Mouse (Mus musculus) NIH3T3 (cell line): ENCODE data around the gene Tas1r1.
A peak's percentile ranks its signal among the peaks of the same experiment; 100 is the strongest.

ENCODE experiments used
- DNase-seq: peaks from one replicate; pipeline ENCODE4 v3.0.0-alpha.2; 2012; ENCODE audit warnings: low read depth

The Tas1r1 gene

DNA sequence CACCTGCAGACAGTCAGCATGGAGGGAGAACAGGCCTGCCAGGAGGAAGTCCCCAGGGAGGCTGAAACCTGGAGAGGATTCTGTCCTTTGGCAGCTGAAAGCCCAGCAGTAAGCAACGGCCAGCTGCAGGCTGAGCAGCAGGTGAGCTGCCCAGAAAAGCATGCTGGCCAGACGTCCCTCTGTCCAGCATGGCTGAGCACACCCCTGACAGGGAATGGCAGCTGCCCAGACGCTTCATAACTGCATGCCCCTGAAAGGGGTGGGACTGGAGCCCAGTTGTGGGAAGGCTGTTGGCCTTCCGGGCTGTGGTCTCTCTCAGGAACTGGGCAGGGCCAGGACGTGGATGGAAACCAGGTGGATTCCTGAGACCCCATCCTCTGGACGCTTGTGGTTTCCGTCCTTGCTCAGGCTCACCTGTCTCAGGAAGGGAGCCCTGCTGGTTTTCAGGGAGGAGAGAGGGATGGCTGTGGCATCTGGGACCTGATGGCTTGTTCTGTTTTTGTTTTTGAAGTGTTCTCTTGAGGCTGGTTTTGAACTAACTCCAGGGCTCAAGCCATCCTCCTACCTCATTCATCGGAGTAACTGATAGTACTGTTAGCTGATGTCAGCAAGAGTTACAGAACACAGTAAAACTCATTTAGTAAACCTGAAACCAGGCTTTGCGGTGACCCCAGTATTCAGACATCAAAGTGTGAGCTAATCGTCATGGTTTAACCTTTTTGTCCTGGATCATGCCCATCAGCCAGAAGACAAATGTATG, at the start of gene Tas1r1:
Gene Tas1r1, minus strand, starts transcription at position 344 of the 760 bp plus-strand sequence.
- peak; percentile 47 for DNase-seq

DNA sequence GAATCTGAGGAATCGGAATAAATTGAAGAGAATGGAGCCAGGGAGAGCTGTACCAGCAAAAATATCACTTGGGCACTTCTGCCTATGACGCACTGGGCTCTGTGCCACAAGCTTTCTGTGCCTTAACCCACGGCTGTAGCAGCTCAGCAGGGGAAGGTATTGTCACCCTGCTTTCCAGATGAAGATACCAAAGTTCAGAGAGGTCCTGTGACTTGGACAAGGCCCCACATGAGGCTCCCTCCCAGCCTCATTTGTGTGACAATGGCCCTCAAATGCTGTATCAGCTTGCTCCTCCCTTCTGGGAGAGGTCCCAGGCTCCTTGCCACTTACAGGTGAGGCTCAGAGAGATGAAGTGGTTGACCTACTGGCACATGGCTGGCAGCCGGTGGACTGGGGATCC, 49.8 kb upstream of the Tas1r1 start:
- peak; percentile 22 for DNase-seq

DNA sequence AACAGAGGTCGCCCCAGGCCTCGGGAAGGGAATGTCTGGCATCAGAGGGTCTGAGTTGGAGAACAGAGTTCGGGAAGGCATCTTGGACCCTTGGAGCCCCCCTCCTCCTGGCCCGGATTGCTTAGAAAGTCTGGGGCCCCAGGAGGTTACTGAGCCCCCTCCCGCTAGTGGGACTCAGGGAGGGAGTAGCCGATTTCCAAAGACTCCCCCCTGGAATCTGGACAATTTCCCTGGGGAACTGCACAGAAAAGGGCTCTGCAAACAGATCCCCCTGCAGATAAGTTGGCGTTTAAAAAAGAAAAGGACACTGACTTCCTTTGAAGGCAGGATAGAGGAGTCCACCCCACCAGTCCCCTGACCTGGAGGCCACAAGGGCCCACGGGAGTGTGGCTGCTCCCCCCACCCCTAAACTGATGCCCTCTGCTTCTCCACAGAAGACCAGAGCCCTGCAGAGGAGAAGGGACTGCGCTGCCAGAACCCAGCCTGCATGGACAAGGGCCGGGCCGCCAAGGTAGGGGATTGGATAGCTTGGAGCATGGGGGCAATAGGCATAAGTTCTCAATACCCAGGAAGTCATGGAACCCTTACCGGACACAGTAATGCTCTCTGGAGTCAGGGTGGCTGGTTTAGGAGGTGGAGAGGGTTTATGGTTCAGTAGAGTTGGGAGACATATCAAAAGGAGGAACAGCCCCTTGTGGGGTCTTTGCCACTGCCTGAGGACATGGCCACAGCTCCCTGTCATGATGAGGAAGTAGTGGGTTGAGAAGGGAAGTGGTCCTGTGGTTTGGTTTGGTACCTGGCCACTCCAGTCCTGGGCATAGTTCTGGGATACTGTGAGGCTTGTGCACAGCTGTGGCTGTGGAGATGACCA, 49.1 kb upstream of the Tas1r1 start:
- no peak for DNase-seq

DNA sequence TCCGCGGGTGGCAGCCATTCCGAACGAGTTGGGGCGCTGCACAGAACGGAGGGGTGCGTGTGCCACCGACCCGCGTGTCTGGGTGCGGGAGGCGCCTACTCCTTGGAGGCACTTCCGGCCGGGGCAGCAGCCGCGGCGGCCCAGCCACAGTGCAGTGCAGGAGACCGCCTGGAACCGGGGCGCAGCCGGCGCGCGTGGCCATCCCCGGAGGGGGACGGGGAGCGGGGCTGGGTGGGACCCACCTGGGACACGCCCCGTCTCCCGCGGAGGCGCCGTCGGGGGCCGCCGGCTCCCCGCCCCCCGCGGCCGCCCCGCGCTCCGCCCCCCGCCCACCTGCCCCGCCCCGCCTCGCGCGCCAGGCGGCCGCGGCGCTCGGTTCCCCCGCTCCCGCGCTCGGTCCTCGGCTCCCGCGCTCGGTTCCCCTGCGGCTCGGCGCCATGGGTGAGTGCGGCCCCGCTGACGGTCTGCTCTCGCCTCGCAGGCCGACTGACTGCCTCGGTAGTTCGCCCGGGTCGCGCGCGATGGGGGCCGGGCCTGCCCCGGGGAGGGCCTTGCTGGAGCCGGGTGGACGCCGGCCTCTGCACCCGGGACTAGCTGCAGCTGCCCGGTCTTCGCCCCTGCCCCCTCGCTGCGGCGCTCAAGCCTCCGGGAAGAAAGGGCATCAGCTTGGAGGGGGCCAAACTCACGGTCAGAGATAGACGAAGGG, 48.3 kb upstream of the Tas1r1 start:
- peak; percentile 70 for DNase-seq

DNA sequence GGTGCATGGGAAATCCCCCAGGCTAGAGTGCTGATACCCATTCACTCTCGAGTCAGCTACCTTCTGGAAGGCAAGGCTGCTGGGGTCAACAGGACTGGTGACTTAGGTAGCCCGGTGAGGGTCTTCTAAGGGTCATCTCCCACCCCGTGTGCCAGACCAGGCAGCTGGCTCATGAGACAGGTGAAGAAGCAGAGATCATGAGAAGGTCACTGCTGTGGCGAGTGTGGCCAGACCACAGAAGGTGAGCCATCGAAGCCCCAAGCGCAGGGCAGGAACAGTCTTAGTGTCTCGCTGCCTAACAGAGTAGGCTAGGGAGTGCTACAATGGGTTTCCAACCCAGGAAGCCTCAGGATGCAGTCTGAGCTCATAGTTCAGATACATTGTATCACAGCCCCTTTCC, 46.2 kb upstream of the Tas1r1 start:
- DNase-seq = no peak

DNA sequence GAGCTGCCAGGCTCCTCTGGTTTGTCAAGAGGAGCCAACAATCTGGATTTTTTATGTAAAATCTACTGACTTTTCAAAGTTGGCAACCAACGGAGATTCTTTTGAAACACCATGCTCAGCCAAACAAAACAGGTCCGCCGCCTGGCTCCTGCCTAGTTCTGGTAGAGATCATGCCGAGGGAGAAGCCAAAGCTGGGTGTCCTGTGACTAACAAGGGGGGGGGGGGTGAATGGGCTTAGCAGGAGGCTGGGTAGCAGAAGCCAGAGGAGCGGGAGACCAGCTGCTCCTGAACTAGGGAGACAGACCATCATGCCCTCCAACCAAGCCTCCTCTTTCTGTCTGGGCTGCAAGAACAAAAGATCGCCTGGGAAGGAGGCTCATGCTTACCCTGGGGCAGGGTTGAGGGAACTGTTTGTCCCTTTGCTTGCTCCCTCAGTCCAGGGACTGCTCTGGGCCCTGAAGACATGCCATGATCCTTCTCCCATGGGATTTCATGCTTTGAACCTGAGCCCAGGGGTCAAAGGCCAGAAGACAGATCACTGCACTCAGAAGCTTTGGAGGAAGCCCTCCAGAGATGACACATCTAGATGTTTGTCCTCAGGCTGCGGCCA, 45.3 kb upstream of the Tas1r1 start:
- peak; percentile 89 for DNase-seq

DNA sequence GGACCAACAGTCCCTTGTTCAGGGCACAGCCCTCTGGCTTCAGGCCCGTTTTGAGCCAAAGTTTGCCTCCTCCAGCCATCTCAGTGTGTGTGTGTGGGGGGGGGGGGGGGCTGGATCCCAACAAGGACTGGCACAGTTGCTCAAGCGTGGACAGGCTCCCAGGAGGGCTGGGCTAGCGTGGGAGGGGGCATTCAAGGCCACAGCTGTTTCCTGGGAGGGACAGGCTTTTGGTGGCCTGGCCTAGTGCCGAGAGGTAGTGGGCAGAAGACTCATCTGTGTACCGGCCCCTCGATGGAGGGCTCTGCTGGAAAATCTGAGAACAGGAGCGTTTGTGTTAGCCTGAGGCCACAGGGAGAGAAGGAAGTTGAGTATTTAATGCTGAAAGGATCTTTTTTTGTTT, 41.6 kb upstream of the Tas1r1 start:
- DNase-seq = no peak

DNA sequence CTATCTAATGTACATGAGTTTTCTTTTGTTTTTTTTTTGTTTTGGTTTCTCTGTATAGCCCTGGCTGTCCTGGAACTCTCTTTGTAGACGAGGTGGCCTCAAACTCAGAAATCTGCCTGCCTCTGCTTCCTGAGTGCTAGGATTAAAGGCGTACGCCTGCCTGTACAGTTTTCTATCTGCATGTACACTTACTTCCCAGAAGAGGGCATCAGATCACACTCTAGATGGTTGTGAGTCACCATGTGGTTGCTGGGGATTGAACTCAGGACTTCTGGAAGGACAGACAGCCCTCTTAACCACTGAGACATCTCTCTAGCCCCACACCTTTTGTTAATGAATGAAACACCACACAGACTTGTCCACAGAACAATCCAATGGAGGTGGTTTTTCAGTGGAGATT, 40.9 kb upstream of the Tas1r1 start:
- no peak for DNase-seq

DNA sequence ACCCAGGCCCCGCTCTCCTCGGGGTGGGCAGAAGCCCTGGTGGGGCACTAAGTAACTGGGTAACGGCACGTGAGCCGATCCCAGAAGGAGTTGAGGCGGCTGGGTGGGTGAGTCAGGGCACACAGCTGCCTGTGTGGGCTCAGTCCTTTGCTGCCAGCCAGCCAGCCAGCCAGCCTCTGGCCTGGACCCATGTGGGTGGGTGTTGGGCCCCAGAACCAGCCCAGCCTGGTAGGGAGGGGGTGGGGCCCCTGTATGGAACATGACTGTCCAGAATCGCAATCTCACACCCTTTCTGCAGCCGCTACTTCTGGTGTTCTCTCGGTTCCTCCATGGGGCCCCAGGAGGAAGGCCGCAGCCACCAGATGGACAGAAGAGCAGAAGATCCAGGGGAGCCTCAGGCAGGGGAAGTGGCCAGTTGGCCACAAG, 39.8 kb upstream of the Tas1r1 start:
- DNase-seq = peak; percentile 30

DNA sequence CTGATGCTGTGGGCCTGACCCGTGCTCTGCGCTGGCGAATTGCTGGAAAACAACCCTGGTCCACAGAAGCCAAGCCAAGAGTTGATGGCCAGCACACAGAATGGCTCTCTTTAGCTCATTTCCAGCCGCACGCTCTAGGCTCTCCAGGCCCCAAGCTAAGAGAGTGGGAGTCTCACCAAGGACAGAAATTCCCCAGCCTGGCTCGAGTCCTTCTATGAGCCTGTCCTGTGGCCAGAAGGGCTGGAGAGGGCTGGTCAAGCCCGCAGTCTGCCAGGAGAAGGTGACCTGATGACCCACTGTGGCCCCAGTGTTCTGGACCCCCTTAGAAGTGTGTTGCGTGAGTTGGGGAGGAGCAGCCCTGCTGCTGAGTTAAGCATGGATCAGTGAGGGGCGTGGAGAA, 38.8 kb upstream of the Tas1r1 start:
- no peak for DNase-seq

DNA sequence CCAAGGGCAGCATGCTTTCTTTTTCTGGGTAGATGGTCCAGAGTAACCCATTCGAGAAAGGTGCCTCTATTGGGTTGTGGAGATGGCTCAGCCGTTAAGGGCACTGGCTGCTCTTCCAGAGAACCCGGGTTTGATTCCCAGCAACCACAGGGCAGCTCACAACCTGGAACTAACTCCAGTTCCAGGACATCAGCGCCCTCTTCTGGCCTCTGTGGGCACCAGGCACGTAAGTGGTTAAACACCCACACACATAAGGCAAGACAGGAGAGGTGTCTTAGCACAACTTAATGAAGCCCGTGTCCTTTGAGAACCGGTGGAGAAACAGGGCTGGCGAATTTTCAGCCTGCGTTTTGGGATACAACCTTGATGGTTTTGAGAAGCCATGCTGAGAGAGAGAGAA, 36.2 kb upstream of the Tas1r1 start:
- DNase-seq = no peak

DNA sequence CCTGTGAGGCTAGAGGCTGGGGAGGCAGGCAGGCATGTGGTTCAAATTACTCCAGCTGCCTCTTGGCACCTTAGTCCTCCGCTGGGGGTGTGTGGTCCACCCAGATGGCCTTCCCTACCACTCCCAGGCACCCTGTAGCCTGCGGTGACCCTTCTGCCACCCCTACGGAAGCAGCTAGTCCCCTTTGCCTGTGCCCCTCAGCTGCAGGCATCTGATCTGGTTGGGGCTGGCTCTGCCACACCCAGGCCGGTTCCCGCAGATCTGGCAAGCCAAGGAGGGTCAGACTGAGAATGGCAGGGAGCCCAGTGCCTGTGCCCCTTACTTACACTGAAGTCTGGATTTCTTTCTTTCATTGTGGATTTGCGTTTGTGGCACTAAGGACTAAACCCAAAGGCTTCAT, 35.3 kb upstream of the Tas1r1 start:
- peak; percentile 42 for DNase-seq

DNA sequence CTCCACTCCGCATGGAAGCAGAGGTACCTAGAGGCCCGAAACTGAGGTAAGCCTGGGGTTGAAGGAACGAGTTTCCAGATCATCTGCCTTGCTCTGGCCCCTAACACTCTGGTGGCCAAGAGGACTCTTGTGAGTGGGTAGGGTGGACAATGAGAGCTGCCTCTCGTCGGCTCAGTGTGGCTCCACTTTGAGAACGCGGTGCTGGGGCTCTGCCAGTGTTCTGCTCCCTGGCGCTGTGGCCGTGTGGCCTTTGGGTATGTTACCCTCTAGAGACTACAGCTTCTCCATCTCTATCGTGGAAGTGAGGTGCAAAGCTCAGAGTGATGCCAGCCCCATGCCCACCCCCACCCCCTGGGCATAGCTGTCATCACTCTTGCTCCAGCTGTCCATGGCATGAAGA, 34.3 kb upstream of the Tas1r1 start:
- no peak for DNase-seq

DNA sequence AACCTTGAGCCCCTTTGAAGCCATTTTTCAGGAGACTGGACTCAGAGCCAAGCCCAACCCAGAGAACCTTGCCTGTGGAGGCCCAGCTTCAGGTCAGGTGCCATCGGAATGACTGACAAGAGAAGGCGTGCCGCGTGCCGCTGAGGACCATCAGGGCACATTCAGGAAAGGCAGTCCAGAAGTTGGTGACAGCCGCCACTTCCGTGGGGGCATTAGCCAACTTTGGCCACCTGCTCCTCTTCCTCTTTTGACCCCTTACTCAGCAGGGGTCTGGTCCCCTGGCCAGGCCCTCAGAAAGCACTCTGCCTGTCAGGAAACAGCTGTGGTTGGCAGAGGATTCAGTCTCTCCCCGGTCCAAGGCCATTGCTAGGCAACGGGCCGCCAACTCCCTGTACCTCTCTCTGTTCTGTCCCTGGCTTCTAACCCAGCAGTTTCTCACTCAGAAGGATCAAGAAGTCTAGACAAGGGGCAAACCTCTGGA, 33.8 kb upstream of the Tas1r1 start, which contains the start of gene Plekhg5:
Gene Plekhg5, plus strand, starts transcription at position 378 of the 481 bp plus-strand sequence.
- peak; percentile 33 for DNase-seq

DNA sequence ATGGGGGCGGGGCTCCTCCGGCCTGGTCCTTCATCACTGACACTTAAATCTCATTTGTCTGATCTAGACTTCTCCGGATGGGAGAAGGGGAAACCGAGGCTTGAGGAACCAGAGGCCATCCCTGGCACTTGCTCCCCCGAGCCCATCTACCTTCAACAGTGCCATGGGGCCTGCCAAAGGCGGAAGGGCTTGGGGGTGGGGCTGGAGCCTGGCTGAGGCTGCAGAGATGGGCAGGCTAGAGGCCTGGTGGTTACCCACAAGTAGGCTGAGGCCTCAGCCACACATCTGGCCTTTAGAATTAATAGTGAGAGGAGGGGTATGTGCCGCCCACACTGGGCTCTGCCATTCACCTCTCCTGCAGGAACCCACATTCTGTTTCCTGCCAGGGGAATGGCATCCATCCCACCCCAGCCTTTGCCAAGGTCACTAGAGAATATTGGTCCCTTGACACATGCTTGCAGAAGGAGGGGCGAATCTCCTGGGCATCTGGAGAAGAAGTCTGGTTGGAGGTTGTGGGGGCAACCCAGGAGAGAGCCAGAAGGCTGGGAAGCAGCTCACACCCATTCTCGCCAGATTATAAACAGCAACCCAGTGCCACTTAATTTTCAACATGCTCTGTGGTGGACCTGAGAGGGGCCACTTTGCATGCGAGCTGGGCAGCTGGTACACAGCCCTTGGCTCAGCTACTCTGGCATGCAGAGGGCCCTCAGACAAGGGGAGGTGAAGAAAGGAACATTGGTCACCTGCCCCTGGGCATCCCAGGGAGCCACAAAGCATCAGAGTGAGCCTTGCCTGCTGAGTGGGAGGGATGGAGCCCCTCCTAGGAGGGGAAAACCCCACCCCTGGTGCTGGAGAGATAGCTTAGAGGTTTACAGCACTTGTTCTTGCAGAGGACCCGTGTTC, 32.4 kb upstream of the Tas1r1 start:
- no peak for DNase-seq

DNA sequence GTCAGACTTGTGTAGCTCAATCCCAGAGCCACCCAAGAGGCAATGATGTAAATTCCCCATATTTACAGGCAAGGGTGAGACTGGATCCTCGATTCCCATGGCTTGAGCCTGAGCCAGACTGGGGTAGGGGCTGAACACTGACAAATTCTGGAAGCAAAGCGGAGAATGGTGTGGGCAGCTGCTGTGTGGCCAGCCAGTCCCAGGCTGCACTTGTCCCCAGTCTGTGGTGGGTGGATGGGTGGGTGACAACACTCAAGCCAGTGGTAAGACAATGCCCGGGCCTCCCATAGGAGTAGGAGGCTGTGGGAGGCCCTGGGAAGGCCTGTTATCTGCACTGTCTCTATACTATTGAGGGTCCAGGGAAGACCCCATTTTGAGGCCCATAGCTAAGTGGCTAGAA, 30.9 kb upstream of the Tas1r1 start:
- no peak for DNase-seq

DNA sequence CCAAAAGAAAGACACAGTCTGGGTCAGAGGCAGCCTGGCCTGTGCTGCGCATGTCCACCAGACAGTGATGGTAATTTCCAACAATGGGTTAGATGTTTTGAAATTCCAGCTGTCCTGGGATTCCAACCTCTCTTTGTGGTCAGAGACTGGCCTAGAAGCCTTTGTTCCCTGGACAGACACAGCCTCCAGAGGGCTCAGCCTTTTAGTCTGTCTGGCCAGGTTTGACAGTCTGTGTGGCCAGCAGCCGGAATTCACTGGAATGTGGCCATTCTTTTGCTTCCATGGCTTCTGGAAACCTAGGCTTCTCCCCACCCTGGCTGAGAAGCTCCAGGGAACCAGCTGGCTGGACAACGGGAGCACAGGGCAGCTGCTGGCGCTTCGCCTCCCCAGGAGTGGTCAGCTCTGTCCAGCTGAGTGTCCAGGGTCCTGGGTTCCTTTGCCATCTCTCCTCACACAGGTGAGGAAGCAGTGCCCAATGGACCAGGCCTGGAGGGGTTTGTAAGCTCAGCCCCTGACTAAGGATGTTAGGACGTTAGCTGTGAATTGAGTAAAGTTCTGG, 29.9 kb upstream of the Tas1r1 start:
- peak; percentile 30 for DNase-seq

DNA sequence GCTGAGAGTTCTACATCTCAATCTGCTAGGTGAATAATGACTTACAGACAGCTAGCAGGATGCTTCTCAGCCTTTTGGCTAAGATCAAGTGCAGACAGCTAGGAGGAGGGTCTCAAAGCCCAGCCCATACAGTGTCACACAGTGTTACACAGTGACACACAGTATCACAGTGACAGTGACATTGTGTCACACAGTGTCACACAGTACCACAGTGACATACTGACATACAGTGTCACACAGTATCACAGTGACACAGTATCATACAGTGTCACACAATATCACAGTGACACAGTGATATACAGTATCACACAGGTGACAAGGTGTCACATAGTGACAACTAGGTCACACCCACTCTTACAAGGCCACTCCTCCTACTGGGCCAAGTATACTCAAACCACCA, 28.9 kb upstream of the Tas1r1 start:
- DNase-seq = no peak

DNA sequence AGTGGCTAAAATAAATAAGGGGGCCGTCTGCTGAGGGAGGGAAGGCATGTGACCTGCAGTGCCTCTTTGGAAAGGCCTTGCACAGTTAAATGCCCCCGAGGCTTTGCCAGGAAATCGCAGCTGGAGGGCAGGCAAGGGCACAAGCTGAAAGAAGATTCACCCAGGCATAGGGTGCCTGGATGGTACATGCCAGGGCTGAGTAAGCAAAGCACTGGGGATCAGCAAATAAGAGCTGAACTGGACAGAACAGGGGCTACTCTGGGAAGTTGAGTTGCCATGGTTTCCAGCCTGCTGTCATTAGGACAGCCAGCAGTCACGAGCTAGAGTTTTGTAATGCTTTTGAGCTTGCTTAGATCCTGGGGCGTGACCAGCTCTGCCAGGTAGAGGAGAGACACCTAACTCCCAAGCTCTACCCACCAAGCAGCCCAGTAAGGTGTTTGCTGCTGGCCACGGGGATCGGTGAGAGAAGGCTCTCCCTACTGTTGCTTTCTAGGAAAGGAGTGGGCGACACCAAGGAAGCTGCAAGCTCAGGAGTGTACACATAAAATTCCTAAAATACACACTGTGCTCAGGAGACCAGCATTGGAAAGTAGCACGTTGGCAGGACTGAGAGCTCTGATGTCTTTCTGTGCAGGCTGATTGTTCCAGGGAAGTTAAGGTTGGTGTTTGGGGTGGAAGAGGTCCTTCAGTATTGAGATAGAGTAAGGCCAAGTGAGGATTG, 24.2 kb upstream of the Tas1r1 start:
- DNase-seq = no peak

DNA sequence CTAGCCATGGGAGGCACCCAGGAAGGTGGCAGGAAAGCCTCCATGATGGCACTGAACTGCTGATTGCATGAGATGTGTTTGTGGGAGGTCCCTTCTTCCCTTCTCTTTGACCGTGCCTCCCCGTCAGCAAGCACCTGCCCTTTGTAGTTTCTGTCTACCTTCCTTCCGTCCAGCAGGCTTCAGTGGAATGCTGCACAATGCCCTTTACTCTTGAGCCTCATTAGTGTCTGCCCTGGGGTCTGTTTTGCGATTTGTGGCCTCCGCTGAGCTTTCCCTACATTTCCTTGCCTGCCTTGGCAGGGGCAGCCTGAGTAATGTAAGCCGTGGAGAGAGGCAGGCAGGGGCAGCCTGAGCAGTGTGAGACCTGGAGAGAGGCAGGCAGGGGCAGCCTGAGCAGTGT, 6.2 kb upstream of the Tas1r1 start:
- no peak for DNase-seq
